Mouse (Mus musculus) c-Kit-positive CD71-positive TER-119-positive erythroid progenitor cells, embryonic 14.5 days (primary cell): Measurements from ENCODE around the gene Inf2.

Source experiments
- DNase-seq: peaks from one replicate; pipeline ENCODE4 v3.0.0-alpha.2; 2013; ENCODE audit warnings: low spot score

Inf2 gene

GRCm38 (mm10) chr12:112595626-112596025 is 7.0 kb downstream of the Inf2 start:
- no peak for DNase-seq

GRCm38 (mm10) chr12:112596454-112596853 is 7.9 kb downstream of the Inf2 start:
- DNase-seq, result no peak

- no peak for DNase-seq
These were observed 8.4 kb downstream of the Inf2 start for GRCm38 (mm10) chr12:112596891-112597500.

- no peak for DNase-seq
These were observed 9.0 kb downstream of the Inf2 start for GRCm38 (mm10) chr12:112597618-112598017.

- DNase-seq, result no peak
These were observed 10.6 kb downstream of the Inf2 start for GRCm38 (mm10) chr12:112599198-112599597.

- DNase-seq, result no peak
These were observed 11.5 kb downstream of the Inf2 start for GRCm38 (mm10) chr12:112599942-112600611.

- no peak for DNase-seq
These were observed 15.4 kb downstream of the Inf2 start for GRCm38 (mm10) chr12:112604022-112604421.

GRCm38 (mm10) chr12:112604709-112605649 is 16.4 kb downstream of the Inf2 start:
- no peak for DNase-seq

GRCm38 (mm10) chr12:112605766-112606165 is 17.2 kb downstream of the Inf2 start:
- peak; percentile 24 for DNase-seq

GRCm38 (mm10) chr12:112606998-112607397 is 18.4 kb downstream of the Inf2 start:
- DNase-seq, result no peak

GRCm38 (mm10) chr12:112609031-112609430 is 20.4 kb downstream of the Inf2 start:
- DNase-seq, result no peak

GRCm38 (mm10) chr12:112616668-112617067 is 28.1 kb downstream of the Inf2 start:
- DNase-seq, result no peak

GRCm38 (mm10) chr12:112617184-112617583 is 28.6 kb downstream of the Inf2 start:
- DNase-seq, result no peak

- DNase-seq, result peak; percentile 59
These were observed 29.4 kb downstream of the Inf2 start for GRCm38 (mm10) chr12:112617898-112618380.

- no peak for DNase-seq
These were observed 30.5 kb downstream of the Inf2 start for GRCm38 (mm10) chr12:112618981-112619685.

GRCm38 (mm10) chr12:112619686-112620353 is 31.2 kb downstream of the Inf2 start, which contains the start of gene Adssl1:
Gene Adssl1, plus strand, starts transcription at chr12:112620045.
- DNase-seq, result no peak

GRCm38 (mm10) chr12:112620354-112621061 is 31.9 kb downstream of the Inf2 start:
- DNase-seq, result no peak

- DNase-seq, result no peak
These were observed 33.3 kb downstream of the Inf2 start for GRCm38 (mm10) chr12:112621900-112622299.

- DNase-seq, result peak; percentile 61
These were observed 35.2 kb downstream of the Inf2 start for GRCm38 (mm10) chr12:112623742-112624141.

GRCm38 (mm10) chr12:112625700-112626099 is 37.1 kb downstream of the Inf2 start:
- DNase-seq, result no peak

GRCm38 (mm10) chr12:112626455-112626854 is 37.9 kb downstream of the Inf2 start:
- DNase-seq, result no peak
